Mouse (Mus musculus): ENCODE results near the gene Tcf7. TPM values are rescaled to one million over a fixed set of nuclear protein-coding genes. Genes with fewer than 3 reads are reported as not detected.

Tcf7 gene
- total RNA-seq, 4 experiments from 2014 or later, result 5.9 to 6.6 (median 6.3) TPM

GRCm38 (mm10) chr11:52268104-52268835, 14.5 kb downstream of the Tcf7 start:
- no peak for DNase-seq (ENCODE audit: low spot score in 2 of 2)

GRCm38 (mm10) chr11:52267271-52267670, 15.5 kb downstream of the Tcf7 start:
- DNase-seq (ENCODE audit: low spot score in 2 of 2), result no peak

GRCm38 (mm10) chr11:52265616-52266307, 17.1 kb downstream of the Tcf7 start:
- no peak for DNase-seq (ENCODE audit: low spot score in 2 of 2)

- DNase-seq (ENCODE audit: low spot score in 2 of 2), result no peak
Measured at GRCm38 (mm10) chr11:52264871-52265270, 17.9 kb downstream of the Tcf7 start.

GRCm38 (mm10) chr11:52262338-52262737, 20.5 kb downstream of the Tcf7 start:
- no peak for DNase-seq (ENCODE audit: low spot score in 2 of 2)

- no peak for DNase-seq (ENCODE audit: low spot score in 2 of 2)
Measured at GRCm38 (mm10) chr11:52261937-52262336, 20.9 kb downstream of the Tcf7 start.

- DNase-seq (ENCODE audit: low spot score in 2 of 2), result no peak
Measured at GRCm38 (mm10) chr11:52260878-52261277, 21.9 kb downstream of the Tcf7 start.

- DNase-seq (ENCODE audit: low spot score in 2 of 2), result no peak
Measured at GRCm38 (mm10) chr11:52258711-52259110, 24.1 kb downstream of the Tcf7 start.

- DNase-seq (ENCODE audit: low spot score in 2 of 2), result no peak
Measured at GRCm38 (mm10) chr11:52257376-52257775, 25.4 kb downstream of the Tcf7 start.

GRCm38 (mm10) chr11:52255077-52255476, 27.7 kb downstream of the Tcf7 start:
- DNase-seq (ENCODE audit: low spot score in 2 of 2), result no peak

GRCm38 (mm10) chr11:52253674-52254375, 29.0 kb downstream of the Tcf7 start:
- DNase-seq (ENCODE audit: low spot score in 2 of 2), result no peak

GRCm38 (mm10) chr11:52252692-52253091, 30.1 kb downstream of the Tcf7 start:
- DNase-seq (ENCODE audit: low spot score in 2 of 2), result no peak

- no peak for DNase-seq (ENCODE audit: low spot score in 2 of 2)
Measured at GRCm38 (mm10) chr11:52251770-52252169, 31.0 kb downstream of the Tcf7 start.

- DNase-seq (ENCODE audit: low spot score in 2 of 2), result no peak
Measured at GRCm38 (mm10) chr11:52249452-52249851, 33.4 kb downstream of the Tcf7 start.

- no peak for DNase-seq (ENCODE audit: low spot score in 2 of 2)
Measured at GRCm38 (mm10) chr11:52240898-52241542, 41.8 kb downstream of the Tcf7 start.

- DNase-seq (ENCODE audit: low spot score in 2 of 2), result no peak
Measured at GRCm38 (mm10) chr11:52234509-52234908, 48.3 kb downstream of the Tcf7 start.

- DNase-seq (ENCODE audit: low spot score in 2 of 2), result no peak
Measured at GRCm38 (mm10) chr11:52233906-52234305, 48.9 kb downstream of the Tcf7 start.

GRCm38 (mm10) chr11:52233043-52233653, 49.7 kb downstream of the Tcf7 start:
- no peak for DNase-seq (ENCODE audit: low spot score in 2 of 2)

GRCm38 (mm10) chr11:52231606-52232541, 50.9 kb downstream of the Tcf7 start, which contains the start of gene Skp1a:
TSS of gene Skp1a (plus strand) at chr11:52231995.
- peak; percentile 82 to 94 for DNase-seq (ENCODE audit: low spot score in 2 of 2)

GRCm38 (mm10) chr11:52230694-52231093, 52.1 kb downstream of the Tcf7 start:
- no peak for DNase-seq (ENCODE audit: low spot score in 2 of 2)
